Mouse (Mus musculus): Measurements from ENCODE around the gene Pigr.

- TF ChIP-seq GATA1 (IDR thresholded peaks at IDR 0.05; ENCODE audit: low read length) (no peak), TAL1 (IDR thresholded peaks at IDR 0.05; ENCODE audit: low read length) (no peak)
Measured at GRCm38 (mm10) chr1:130855723-130856122, 29.2 kb downstream of the Pigr start.

Measured in erythroblast, embryonic 14.5 days (primary cell).